ENCODE assay signal across 21 mouse cellular contexts in the genomic region with DNA sequence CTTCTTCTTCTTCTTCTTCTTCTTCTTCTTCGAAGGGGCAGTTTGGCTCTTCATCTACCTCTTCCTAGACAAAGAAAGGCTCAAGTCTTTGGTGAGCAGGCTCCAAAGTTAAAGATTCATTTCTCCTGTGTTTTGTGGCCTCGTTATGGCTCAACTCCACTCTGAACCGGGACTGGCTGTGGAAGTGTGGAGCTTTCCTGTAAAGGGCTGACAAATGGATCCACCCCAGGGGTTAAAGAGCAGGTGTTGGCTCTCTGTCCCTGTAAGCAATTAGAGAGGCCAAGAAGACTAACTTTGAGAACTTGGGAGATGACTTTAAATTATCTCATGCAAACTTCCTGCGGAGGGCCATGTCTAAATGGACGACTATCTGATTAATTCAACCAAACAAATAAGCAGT. TPM values are rescaled to one million over a fixed set of nuclear protein-coding genes. Genes with fewer than 3 reads are reported as not detected.
DNase-seq lines count a peak whose midpoint lies in the region; ATAC-seq and TF ChIP-seq lines count a peak whose summit lies in the region.
"Had no signal": no experiment of that assay in that cellular context is flagged by ENCODE, and none has a peak within 500 bp of the region (broad histone marks: within the 10 kb centered on the region; RNA-seq: fewer than 3 reads in every experiment).

No protein-coding gene starts in this region.

- peaks cover 99% of the 10 kb centered on the region for H3K27me3 ChIP-seq in intestine, embryonic 14.5 days (replicated peaks; ENCODE audit: control insufficient read depth, insufficient read depth, low read length)
- H3K27me3 ChIP-seq in intestine, embryonic 16.5 days (replicated peaks; ENCODE audit: control insufficient read depth, insufficient read depth, low read length) = peaks cover 80% of the 10 kb centered on the region

- DNase-seq in intestine, embryonic 14.5 days (ENCODE audit: low spot score) = peak; percentile 65
- no peak for DNase-seq in layer of hippocampus, adult 2 months (ENCODE audit: low spot score in 2 of 2)
- no peak for DNase-seq in layer of hippocampus, adult 8-10 months (ENCODE audit: low spot score in 2 of 2)
- DNase-seq in B cell, adult 2 months = peak; percentile 13 to 21
- peak; percentile 30 for DNase-seq in brain, embryonic 14.5 days (ENCODE audit: low read depth)
- DNase-seq in right cerebral cortex, postnatal 10 days (ENCODE audit: low spot score in 2 of 2) = no peak
- DNase-seq: adrenal gland, adult 8-10 months; adrenal gland, postnatal 36 days; cerebellum, adult 11 months; cerebellum, adult 8-10 months; gastrocnemius, postnatal 36 days; heart, postnatal 36 days had no signal

- no peaks in the 10 kb centered on the region for H3K9me3 ChIP-seq in intestine, embryonic 14.5 days (ENCODE audit: control insufficient read depth, low read length)
- H3K9me3 ChIP-seq in intestine, embryonic 16.5 days (ENCODE audit: control insufficient read depth, low read length) = no peaks in the 10 kb centered on the region
- H3K9me3 ChIP-seq: embryonic facial prominence, embryonic 15.5 days; forebrain, embryonic 10.5 days; heart, embryonic 13.5 days had no signal

- H3K4me3 ChIP-seq in intestine, embryonic 14.5 days (ENCODE audit: low read depth, low read length) = no peak overlapping the region
- H3K4me3 ChIP-seq in intestine, embryonic 16.5 days (ENCODE audit: low read length) = no peak overlapping the region
- H3K4me3 ChIP-seq in layer of hippocampus, adult 2 months = no peak overlapping the region
- H3K4me3 ChIP-seq: erythroblast, embryonic 14.5 days had no signal

- no peak for ATAC-seq in intestine, embryonic 14.5 days (replicated peaks; ENCODE audit: low FRiP score, low TSS enrichment, low read depth)
- ATAC-seq in intestine, embryonic 16.5 days = no peak
- ATAC-seq: CD4-positive, CD25-positive, alpha-beta regulatory T cell, adult 4 months had no signal

- no peak for TF ChIP-seq POLR2A in brain, embryonic 14.5 days (IDR thresholded peaks at IDR 0.05; ENCODE audit: borderline replicate concordance, extremely low read depth, insufficient read depth, insufficient read length, poor library complexity, severe bottlenecking)

- TF ChIP-seq CTCF in layer of hippocampus, adult 2 months (conservative IDR thresholded peaks at IDR 0.05) = no peak
- no peak for TF ChIP-seq CTCF in brain, embryonic 14.5 days (IDR thresholded peaks at IDR 0.05; ENCODE audit: borderline replicate concordance, extremely low read depth, insufficient read depth, insufficient read length)

- H3K27ac ChIP-seq in intestine, embryonic 14.5 days (ENCODE audit: low read depth) = no peak overlapping the region
- no peak overlapping the region for H3K27ac ChIP-seq in intestine, embryonic 16.5 days (ENCODE audit: low read length)
- peak overlapping the region; percentile 58; the same call in 1 of the 2 replicates for H3K27ac ChIP-seq in layer of hippocampus, adult 2 months
- H3K27ac ChIP-seq: embryonic facial prominence, embryonic 15.5 days; heart, embryonic 13.5 days; hindbrain, embryonic 14.5 days had no signal

- H3K36me3 ChIP-seq in intestine, embryonic 14.5 days (ENCODE audit: control insufficient read depth, insufficient read depth, low read length) = no peaks in the 10 kb centered on the region
- H3K36me3 ChIP-seq in intestine, embryonic 16.5 days (ENCODE audit: control insufficient read depth, insufficient read depth, low read length) = no peaks in the 10 kb centered on the region
- H3K36me3 ChIP-seq: embryonic facial prominence, embryonic 15.5 days; forebrain, embryonic 10.5 days; G1E; heart, embryonic 13.5 days had no signal

- WGBS in intestine, embryonic 14.5 days = 7% methylated on average over 5 of the region's 5 CpGs
- 10% methylated on average over 5 of the region's 5 CpGs for WGBS in intestine, embryonic 16.5 days

- no peak overlapping the region for H3K4me2 ChIP-seq in intestine, embryonic 14.5 days (ENCODE audit: low read length)
- no peak overlapping the region for H3K4me2 ChIP-seq in intestine, embryonic 16.5 days (ENCODE audit: low read depth, low read length)

- no peak overlapping the region for H3K9ac ChIP-seq in intestine, embryonic 14.5 days (ENCODE audit: low read length)
- no peak overlapping the region for H3K9ac ChIP-seq in intestine, embryonic 16.5 days (ENCODE audit: low read depth, low read length)
- H3K9ac ChIP-seq: embryonic facial prominence, embryonic 15.5 days; hindbrain, embryonic 14.5 days had no signal

- 0 out of 2 replicates have a peak, but pooled peaks cover 16% of the 10 kb centered on the region for H3K4me1 ChIP-seq in intestine, embryonic 14.5 days (replicated peaks; ENCODE audit: control insufficient read depth, insufficient read depth, low read length)
- H3K4me1 ChIP-seq in intestine, embryonic 16.5 days (ENCODE audit: control insufficient read depth, insufficient read depth, low read length) = peaks cover 20% of the 10 kb centered on the region

RNA-seq across cellular contexts. Expression of a gene that starts 4.0 kb away (rescaled TPM):
- 0.17 and 0.18 TPM in 2 replicates for polyA plus RNA-seq in intestine, embryonic 14.5 days (2014; fragmentation: Nextera tagmentation; extraction: Ambion mirVana)
- 0.06 and 0.07 TPM in 2 replicates for polyA plus RNA-seq in intestine, embryonic 16.5 days (2015; fragmentation: Nextera tagmentation; extraction: Ambion mirVana)
- total RNA-seq in layer of hippocampus, adult 2 months (2021) = 1 to 10 TPM; 4.2 to 5.2 TPM
- 1 to 10 TPM; 4.1 to 5.0 (median 4.7) TPM for total RNA-seq in layer of hippocampus, adult 8-10 months (2022)
- 3.8 and 6.3 TPM in 2 replicates for polyA plus RNA-seq in brain, embryonic 14.5 days (2012; rRNA removed)
- total RNA-seq: common myeloid progenitor, adult 5-6 weeks had no signal
- polyA plus RNA-seq: CD4-positive, CD25-positive, alpha-beta regulatory T cell, adult 4 months; erythroblast, embryonic 14.5 days; G1E had no signal

Comparison
In these comparisons a context has a peak if more than half of its experiments do, and no peak if none do; other contexts are left out.
1. DNase-seq: peak in intestine, embryonic 14.5 days (single experiment), B cell, adult 2 months (2 of 2) and brain, embryonic 14.5 days (single experiment); none in layer of hippocampus, adult 2 months (0 of 2), layer of hippocampus, adult 8-10 months (0 of 2) and right cerebral cortex, postnatal 10 days (0 of 2).